Mouse (Mus musculus): ENCODE results near the gene Krtcap2. TPM values are rescaled to one million over a fixed set of nuclear protein-coding genes. Genes with fewer than 3 reads are reported as not detected.

Gene Krtcap2
- total and polyA plus RNA-seq, 2 experiments from 2014 or later, result 41.8 to 192 TPM

DNA sequence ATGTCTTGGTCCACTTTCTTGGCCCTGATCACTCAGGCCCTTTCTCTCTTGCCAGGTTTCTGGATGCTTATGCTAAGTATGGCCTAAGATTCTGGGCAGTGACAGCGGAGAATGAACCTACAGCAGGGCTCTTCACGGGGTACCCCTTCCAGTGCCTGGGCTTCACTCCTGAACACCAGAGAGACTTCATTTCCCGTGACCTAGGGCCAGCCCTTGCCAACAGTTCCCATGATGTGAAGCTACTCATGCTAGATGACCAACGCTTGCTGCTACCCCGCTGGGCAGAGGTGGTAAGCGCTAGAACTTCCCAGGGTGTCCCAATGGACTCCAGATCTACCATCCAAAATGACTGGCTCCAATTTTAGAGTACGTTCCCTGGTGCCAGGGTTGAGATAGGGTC is 39.7 kb upstream of the Krtcap2 start:
- H3K36me3 ChIP-seq (replicated peaks; ENCODE audit: control insufficient read depth, insufficient read depth, low read length), result peaks cover 62% of the 10 kb centered on the region
- TF ChIP-seq CTCF (IDR thresholded peaks at IDR 0.05; ENCODE audit: low read depth), result no peak
- no peak for TF ChIP-seq EP300 (IDR thresholded peaks at IDR 0.05; ENCODE audit: low read depth)
- DNase-seq (ENCODE audit: low spot score), result no peak
- no peak for ATAC-seq (ENCODE audit: insufficient read depth, low read depth)
- no peak overlapping the region for H3K27ac ChIP-seq (ENCODE audit: low read depth)
- no peaks in the 10 kb centered on the region for H3K27me3 ChIP-seq (ENCODE audit: control insufficient read depth, insufficient read depth, low read length)
- peaks cover 5% of the 10 kb centered on the region for H3K4me1 ChIP-seq (ENCODE audit: control insufficient read depth, insufficient read depth)
- H3K4me3 ChIP-seq (ENCODE audit: low read depth, low read length), result no peak overlapping the region
- H3K9me3 ChIP-seq (replicated peaks; ENCODE audit: control insufficient read depth, low read length), result no peaks in the 10 kb centered on the region
- no peak overlapping the region for H3K4me2 ChIP-seq (ENCODE audit: low read depth, low read length)
- H3K9ac ChIP-seq (replicated peaks; ENCODE audit: low read depth, low read length), result no peak overlapping the region
- WGBS, result 88% methylated on average over 7 of the region's 7 CpGs

DNA sequence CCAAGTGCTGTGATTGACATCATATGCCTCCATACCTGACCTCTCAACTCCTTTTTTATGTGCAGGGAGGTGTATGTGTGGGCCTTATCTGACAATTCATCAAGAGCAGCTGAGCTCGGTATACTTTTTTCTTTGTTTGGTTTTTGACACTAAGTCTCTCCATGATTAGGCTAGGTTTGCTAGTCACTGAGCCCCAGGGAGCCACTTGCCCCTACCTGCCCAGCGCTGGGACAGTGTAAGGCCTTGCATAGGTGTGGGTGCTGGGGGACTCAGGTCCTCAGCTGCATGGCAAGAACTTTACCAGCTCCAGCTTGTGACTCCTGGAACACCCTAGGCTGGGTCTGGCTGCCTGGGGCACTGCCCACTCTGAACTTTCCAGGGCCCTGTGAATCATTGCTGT is 39.1 kb upstream of the Krtcap2 start:
- DNase-seq (ENCODE audit: low spot score) (no peak), ATAC-seq (ENCODE audit: insufficient read depth, low read depth) (no peak)
- WGBS, result 77% methylated on average over 2 of the region's 2 CpGs
- no peaks in the 10 kb centered on the region for H3K9me3 ChIP-seq (replicated peaks; ENCODE audit: control insufficient read depth, low read length)
- no peak overlapping the region for H3K4me2 ChIP-seq (ENCODE audit: low read depth, low read length)
- no peak for TF ChIP-seq CTCF (IDR thresholded peaks at IDR 0.05; ENCODE audit: low read depth)
- no peak for TF ChIP-seq EP300 (IDR thresholded peaks at IDR 0.05; ENCODE audit: low read depth)
- no peaks in the 10 kb centered on the region for H3K27me3 ChIP-seq (ENCODE audit: control insufficient read depth, insufficient read depth, low read length)
- no peak overlapping the region for H3K4me3 ChIP-seq (ENCODE audit: low read depth, low read length)
- no peak overlapping the region for H3K27ac ChIP-seq (ENCODE audit: low read depth)
- peaks cover 5% of the 10 kb centered on the region for H3K4me1 ChIP-seq (ENCODE audit: control insufficient read depth, insufficient read depth)
- H3K9ac ChIP-seq (replicated peaks; ENCODE audit: low read depth, low read length), result no peak overlapping the region
- peaks cover 62% of the 10 kb centered on the region for H3K36me3 ChIP-seq (replicated peaks; ENCODE audit: control insufficient read depth, insufficient read depth, low read length)

DNA sequence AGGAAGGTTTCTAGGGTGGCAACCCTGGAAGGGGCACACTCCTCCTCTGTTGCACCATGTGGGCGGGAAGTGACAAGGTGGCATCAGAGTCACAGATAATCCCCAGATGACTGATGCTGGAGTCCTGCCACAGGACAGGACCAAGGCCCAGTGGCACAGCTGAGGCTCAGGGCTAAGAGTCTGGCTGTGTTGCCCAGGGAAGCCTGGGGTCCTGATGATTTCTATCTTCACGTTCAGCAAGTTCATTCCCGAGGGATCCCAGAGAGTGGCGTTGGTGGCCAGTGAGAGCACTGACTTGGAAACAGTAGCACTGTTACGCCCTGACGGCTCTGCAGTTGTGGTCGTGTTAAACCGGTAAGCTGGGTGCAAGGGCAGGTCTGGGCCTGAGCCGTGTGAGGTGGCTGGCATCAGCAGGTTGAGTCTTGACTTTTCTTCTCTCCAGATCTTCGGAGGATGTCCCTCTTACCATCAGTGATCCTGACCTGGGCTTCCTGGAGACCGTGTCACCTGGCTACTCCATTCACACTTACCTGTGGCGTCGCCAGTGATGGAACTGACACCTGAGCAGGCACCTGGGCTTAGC is 37.6 kb upstream of the Krtcap2 start:
- no peak for DNase-seq (ENCODE audit: low spot score)
- H3K27me3 ChIP-seq (ENCODE audit: control insufficient read depth, insufficient read depth, low read length), result no peaks in the 10 kb centered on the region
- H3K27ac ChIP-seq (ENCODE audit: low read depth), result no peak overlapping the region
- no peak overlapping the region for H3K9ac ChIP-seq (replicated peaks; ENCODE audit: low read depth, low read length)
- H3K36me3 ChIP-seq (replicated peaks; ENCODE audit: control insufficient read depth, insufficient read depth, low read length), result peaks cover 65% of the 10 kb centered on the region
- H3K9me3 ChIP-seq (replicated peaks; ENCODE audit: control insufficient read depth, low read length), result no peaks in the 10 kb centered on the region
- WGBS, result 87% methylated on average over 13 of the region's 13 CpGs
- TF ChIP-seq CTCF (IDR thresholded peaks at IDR 0.05; ENCODE audit: low read depth), result no peak
- TF ChIP-seq EP300 (IDR thresholded peaks at IDR 0.05; ENCODE audit: low read depth), result no peak
- no peak for ATAC-seq (ENCODE audit: insufficient read depth, low read depth)
- H3K4me1 ChIP-seq (ENCODE audit: control insufficient read depth, insufficient read depth), result peaks cover 8% of the 10 kb centered on the region
- no peak overlapping the region for H3K4me2 ChIP-seq (ENCODE audit: low read depth, low read length)
- H3K4me3 ChIP-seq (ENCODE audit: low read depth, low read length), result no peak overlapping the region

DNA sequence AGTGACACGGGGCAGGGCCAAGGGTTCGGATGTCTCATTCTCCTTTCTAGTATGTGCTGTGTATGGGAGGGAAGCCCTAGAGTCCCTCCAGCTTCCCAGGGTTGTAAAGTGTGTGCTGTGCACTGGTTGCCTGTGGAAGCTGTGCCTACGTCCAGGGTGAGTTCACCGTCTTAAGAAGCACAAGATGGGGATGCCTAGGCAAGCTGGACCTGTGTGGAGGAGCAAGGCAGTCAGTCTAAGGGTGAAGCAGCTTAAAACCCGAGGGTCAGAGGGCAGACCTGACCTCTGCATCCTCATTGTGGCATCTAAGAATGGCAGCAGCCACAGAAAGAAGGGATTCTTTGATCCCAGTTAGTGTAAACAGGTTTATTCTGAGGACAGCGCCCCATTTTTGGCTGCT is 37.0 kb upstream of the Krtcap2 start:
- Histone ChIP-seq H3K4me2 (ENCODE audit: low read depth, low read length) (no peak overlapping the region), H3K4me1 (ENCODE audit: control insufficient read depth, insufficient read depth) (peaks cover 7% of the 10 kb centered on the region), H3K27ac (ENCODE audit: low read depth) (no peak overlapping the region), H3K27me3 (ENCODE audit: control insufficient read depth, insufficient read depth, low read length) (no peaks in the 10 kb centered on the region), H3K36me3 (replicated peaks; ENCODE audit: control insufficient read depth, insufficient read depth, low read length) (peaks cover 65% of the 10 kb centered on the region), H3K4me3 (ENCODE audit: low read depth, low read length) (no peak overlapping the region), H3K9me3 (replicated peaks; ENCODE audit: control insufficient read depth, low read length) (no peaks in the 10 kb centered on the region), H3K9ac (replicated peaks; ENCODE audit: low read depth, low read length) (no peak overlapping the region)
- WGBS, result 83% methylated on average over 6 of the region's 6 CpGs
- no peak for TF ChIP-seq CTCF (IDR thresholded peaks at IDR 0.05; ENCODE audit: low read depth)
- ATAC-seq (ENCODE audit: insufficient read depth, low read depth), result no peak
- DNase-seq (ENCODE audit: low spot score), result no peak

DNA sequence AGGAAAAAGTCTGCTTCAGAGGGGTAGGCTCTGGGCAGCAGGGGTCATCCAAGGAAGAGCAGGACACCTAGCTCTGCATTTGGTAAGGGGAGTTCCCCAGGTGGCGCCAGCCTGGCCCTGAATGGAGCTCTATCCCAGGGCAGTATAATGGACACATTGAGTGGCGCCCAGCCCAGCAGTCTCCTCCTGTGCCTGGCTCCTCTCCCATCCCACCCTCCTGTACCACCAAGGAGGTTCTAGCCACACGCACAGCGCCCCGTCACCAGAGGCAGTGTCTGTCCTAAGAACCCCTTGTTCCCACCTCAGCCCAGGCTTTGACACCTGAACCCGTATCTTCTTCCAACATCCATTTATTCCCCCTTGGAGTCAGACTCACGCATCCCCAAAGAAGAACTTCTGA is 36.0 kb upstream of the Krtcap2 start:
- 92% methylated on average over 7 of the region's 7 CpGs for WGBS
- H3K4me2 ChIP-seq (ENCODE audit: low read depth, low read length), result no peak overlapping the region
- DNase-seq (ENCODE audit: low spot score) (no peak), ATAC-seq (ENCODE audit: insufficient read depth, low read depth) (no peak)
- H3K4me3 ChIP-seq (ENCODE audit: low read depth, low read length), result no peak overlapping the region
- H3K27ac ChIP-seq (ENCODE audit: low read depth), result no peak overlapping the region
- H3K4me1 ChIP-seq (ENCODE audit: control insufficient read depth, insufficient read depth), result peaks cover 7% of the 10 kb centered on the region
- no peaks in the 10 kb centered on the region for H3K27me3 ChIP-seq (ENCODE audit: control insufficient read depth, insufficient read depth, low read length)
- peaks cover 59% of the 10 kb centered on the region for H3K36me3 ChIP-seq (replicated peaks; ENCODE audit: control insufficient read depth, insufficient read depth, low read length)
- no peak overlapping the region for H3K9ac ChIP-seq (replicated peaks; ENCODE audit: low read depth, low read length)
- TF ChIP-seq CTCF (IDR thresholded peaks at IDR 0.05; ENCODE audit: low read depth), result no peak
- TF ChIP-seq EP300 (IDR thresholded peaks at IDR 0.05; ENCODE audit: low read depth), result no peak
- H3K9me3 ChIP-seq (replicated peaks; ENCODE audit: control insufficient read depth, low read length), result no peaks in the 10 kb centered on the region

DNA sequence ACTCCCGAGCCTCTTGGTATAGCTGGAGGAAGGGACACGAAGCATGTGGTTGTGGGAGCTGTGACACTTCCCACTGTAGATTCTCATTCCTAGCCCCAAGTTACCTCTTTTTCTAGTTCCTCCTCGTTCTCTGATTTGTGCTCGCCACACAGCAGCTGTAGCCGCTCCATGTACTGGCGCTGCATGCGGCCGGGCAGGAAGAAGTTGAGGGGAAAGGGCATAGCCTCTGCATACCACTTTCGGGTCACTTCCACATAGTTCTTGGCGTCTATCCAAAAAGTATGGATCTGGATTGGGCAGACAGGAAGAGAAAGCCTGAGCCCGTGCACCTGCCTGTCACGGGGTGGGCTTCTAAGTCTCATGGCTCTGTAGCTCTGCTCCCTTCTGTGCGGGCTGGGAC is 35.6 kb upstream of the Krtcap2 start:
- H3K27me3 ChIP-seq (ENCODE audit: control insufficient read depth, insufficient read depth, low read length), result no peaks in the 10 kb centered on the region
- no peak overlapping the region for H3K9ac ChIP-seq (replicated peaks; ENCODE audit: low read depth, low read length)
- 72% methylated on average over 13 of the region's 13 CpGs for WGBS
- no peak for ATAC-seq (ENCODE audit: insufficient read depth, low read depth)
- peaks cover 57% of the 10 kb centered on the region for H3K36me3 ChIP-seq (replicated peaks; ENCODE audit: control insufficient read depth, insufficient read depth, low read length)
- no peak for DNase-seq (ENCODE audit: low spot score)
- no peak for TF ChIP-seq CTCF (IDR thresholded peaks at IDR 0.05; ENCODE audit: low read depth)
- TF ChIP-seq EP300 (IDR thresholded peaks at IDR 0.05; ENCODE audit: low read depth), result no peak
- no peak overlapping the region for H3K27ac ChIP-seq (ENCODE audit: low read depth)
- peaks cover 7% of the 10 kb centered on the region for H3K4me1 ChIP-seq (ENCODE audit: control insufficient read depth, insufficient read depth)
- H3K4me3 ChIP-seq (ENCODE audit: low read depth, low read length), result no peak overlapping the region
- no peaks in the 10 kb centered on the region for H3K9me3 ChIP-seq (replicated peaks; ENCODE audit: control insufficient read depth, low read length)
- no peak overlapping the region for H3K4me2 ChIP-seq (ENCODE audit: low read depth, low read length)
